Mouse (Mus musculus) erythroblast, embryonic 14.5 days (primary cell): Measurements from ENCODE around the gene Celf2.

Experiments used
- GATA1 ChIP-seq: IDR thresholded peaks from 2 replicates; pipeline ENCODE4 v1.6.1; 2012; ENCODE audit warnings: low read length, inconsistent platforms, mixed read lengths
- TAL1 ChIP-seq: IDR thresholded peaks from 3 replicates; pipeline ENCODE4 v1.6.1; 2012; ENCODE audit warnings: low read length, inconsistent platforms, mixed read lengths

GRCm38 (mm10) chr2:7344951-7345350 lies 164.4 kb downstream of the Celf2 start:
- TF ChIP-seq GATA1 (no peak), TAL1 (no peak)
